Mouse (Mus musculus) embryonic fibroblast, embryonic 13.5 days (primary cell): ENCODE results near the gene Plekhm2. TPM values are rescaled to one million over a fixed set of nuclear protein-coding genes. Genes with fewer than 3 reads are reported as not detected.

Experiments
- H3K27ac ChIP-seq: 2 replicates; pipeline ENCODE4 v1.5.1; 2012; ENCODE audit warnings: low read length, control low read depth, inconsistent platforms; ENCODE audit not compliant: insufficient read depth
- H3K4me1 ChIP-seq: 2 replicates; pipeline ENCODE4 v1.6.1; 2011; ENCODE audit warnings: low read length; ENCODE audit not compliant: control insufficient read depth, insufficient read depth
- H3K4me3 ChIP-seq: 2 replicates; pipeline ENCODE4 v1.5.1; 2011; ENCODE audit warnings: mild to moderate bottlenecking, control low read depth, low read length; ENCODE audit not compliant: insufficient read depth
- CTCF ChIP-seq: IDR thresholded peaks from 2 replicates; pipeline ENCODE4 v1.5.1; 2011; ENCODE audit warnings: mild to moderate bottlenecking, control low read depth, low read length, moderate library complexity, borderline replicate concordance; ENCODE audit not compliant: insufficient read depth
- POLR2A ChIP-seq: IDR thresholded peaks from 2 replicates; pipeline ENCODE4 v1.6.1; 2011; ENCODE audit warnings: low read depth, mild to moderate bottlenecking, control low read depth, low read length, moderate library complexity
- polyA plus RNA-seq: library from polyadenylated mRNA; stranded (reverse); fragments of >200 nt; gene quantifications from 2 replicates; pipeline ENCODE4 v1.2.4, GENCODE M21; 2011; ENCODE audit warnings: low read depth; ENCODE audit not compliant: missing spikeins, insufficient read length

Gene Plekhm2
- polyA plus RNA-seq, 1 experiment: 29.8 TPM

GRCm38 (mm10) chr4:141578833-141579232, 85.9 kb downstream of the Plekhm2 start:
- H3K27ac ChIP-seq: no peak overlapping the region
- peaks cover 6% of the 10 kb centered on the region for H3K4me1 ChIP-seq
- H3K4me3 ChIP-seq: no peak overlapping the region
- TF ChIP-seq POLR2A: no peak
- no peak for TF ChIP-seq CTCF

GRCm38 (mm10) chr4:141576877-141577276, 87.8 kb downstream of the Plekhm2 start:
- TF ChIP-seq CTCF: peak; percentile 24; the same call in 1 of the 2 replicates
- no peak for TF ChIP-seq POLR2A
- Histone ChIP-seq H3K4me3 (no peak overlapping the region), H3K27ac (no peak overlapping the region), H3K4me1 (peaks cover 17% of the 10 kb centered on the region)

GRCm38 (mm10) chr4:141576404-141576803, 88.3 kb downstream of the Plekhm2 start:
- H3K4me1 ChIP-seq: peaks cover 17% of the 10 kb centered on the region
- TF ChIP-seq CTCF: no peak
- no peak for TF ChIP-seq POLR2A
- no peak overlapping the region for H3K4me3 ChIP-seq
- no peak overlapping the region for H3K27ac ChIP-seq

Other genes starting within 250 kb of the Plekhm2 start
- gene Clcnkb, start 248.9 kb downstream of the Plekhm2 start, polyA plus RNA-seq: not detected in 2 replicates
- 1.2 and 1.9 TPM in 2 replicates for gene Hspb7, start 244.1 kb downstream of the Plekhm2 start, polyA plus RNA-seq
- gene Srarp, start 228.8 kb downstream of the Plekhm2 start, polyA plus RNA-seq: not detected in 2 replicates
- gene Zbtb17, start 220.2 kb downstream of the Plekhm2 start, polyA plus RNA-seq: 14.4 and 15.1 TPM in 2 replicates
- 20.7 and 21.2 TPM in 2 replicates for gene Spen, start 126.3 kb downstream of the Plekhm2 start, polyA plus RNA-seq
- 72.4 and 90.1 TPM in 2 replicates for gene Fblim1, start 58.8 kb downstream of the Plekhm2 start, polyA plus RNA-seq
- not detected in 2 replicates for gene Tmem82, start 46.3 kb downstream of the Plekhm2 start, polyA plus RNA-seq
- 0.19 TPM in 1 of 2 replicates, not detected in the other for gene Slc25a34, start 41.1 kb downstream of the Plekhm2 start, polyA plus RNA-seq
- 5.1 and 5.3 TPM in 2 replicates for gene Rsc1a1, start 20.7 kb upstream of the Plekhm2 start, polyA plus RNA-seq
- 27.6 and 30.9 TPM in 2 replicates for gene Ddi2, start 58.5 kb upstream of the Plekhm2 start, polyA plus RNA-seq
- not detected in 2 replicates for gene Agmat, start 81.8 kb upstream of the Plekhm2 start, polyA plus RNA-seq
- 10.0 and 11.3 TPM in 2 replicates for gene Dnajc16, start 126.0 kb upstream of the Plekhm2 start, polyA plus RNA-seq
- gene Casp9, start 128.7 kb upstream of the Plekhm2 start, polyA plus RNA-seq: 10.0 and 13.2 TPM in 2 replicates
- not detected in 2 replicates for gene Cela2a, start 161.3 kb upstream of the Plekhm2 start, polyA plus RNA-seq
- gene Ctrc, start 181.5 kb upstream of the Plekhm2 start, polyA plus RNA-seq: not detected in 2 replicates
- gene Efhd2, start 210.0 kb upstream of the Plekhm2 start, polyA plus RNA-seq: 25.3 and 28.7 TPM in 2 replicates